ENCODE assay signal across 22 mouse cellular contexts in genomic region chr7:51872597-51872996, GRCm38 (mm10). TPM values are rescaled to one million over a fixed set of nuclear protein-coding genes. Genes with fewer than 3 reads are reported as not detected.
A peak's percentile ranks its signal among the peaks of the same experiment; 100 is the strongest.
DNase-seq lines count a peak whose midpoint lies in the region; ATAC-seq and TF ChIP-seq lines count a peak whose summit lies in the region.
"Had no signal": no experiment of that assay in that cellular context is flagged by ENCODE, and none has a peak within 500 bp of the region (broad histone marks: within the 10 kb centered on the region; RNA-seq: fewer than 3 reads in every experiment).

No protein-coding gene starts in this region.

- peaks cover 0 to 14% of the 10 kb centered on the region in 2 experiments; a peak in 3 of 4 replicates for H3K36me3 ChIP-seq in MEL (ENCODE audit: control insufficient read depth in 1 of 2, insufficient read depth in 2 of 2, low read length in 2 of 2)
- H3K36me3 ChIP-seq in forebrain, embryonic 13.5 days (ENCODE audit: poor library complexity, severe bottlenecking) = peaks cover 7% of the 10 kb centered on the region

- no peak overlapping the region for H3K27ac ChIP-seq in MEL (ENCODE audit: control insufficient read depth, low read depth, low read length)
- H3K27ac ChIP-seq in forebrain, embryonic 13.5 days = no peak overlapping the region

- no peak for TF ChIP-seq POLR2A in MEL (IDR thresholded peaks at IDR 0.05; ENCODE audit: control insufficient read depth in 1 of 2, insufficient read depth in 1 of 2, low read depth in 1 of 2, low read length in 2 of 2, poor library complexity in 1 of 2)

- H3K27me3 ChIP-seq in MEL (ENCODE audit: control insufficient read depth in 1 of 2, insufficient read depth in 2 of 2, low read length in 2 of 2) = no peaks in the 10 kb centered on the region
- no peaks in the 10 kb centered on the region for H3K27me3 ChIP-seq in forebrain, embryonic 13.5 days
- H3K27me3 ChIP-seq: CH12.LX, Patski had no signal

- DNase-seq in MEL (ENCODE audit: low read depth, low spot score) = peak; percentile 36
- no peak for DNase-seq in embryo, embryonic 10 days (ENCODE audit: low spot score)
- DNase-seq in kidney, adult 11 months = no peak
- DNase-seq: adrenal gland, adult 2 months; adrenal gland, adult 8-10 months; adrenal gland, postnatal 10 days; adrenal gland, postnatal 14 days; adrenal gland, postnatal 25 days; adrenal gland, postnatal 36 days; B cell, adult 2 months; cerebellum, adult 11 months; cerebellum, adult 11-12 months; cerebellum, adult 18-20 months; cerebellum, adult 2 months had no signal

- TF ChIP-seq RAD21 in MEL (IDR thresholded peaks at IDR 0.05; ENCODE audit: low read depth, low read length) = no peak

- peaks cover 3 to 14% of the 10 kb centered on the region in 2 experiments for H3K4me1 ChIP-seq in MEL (ENCODE audit: control insufficient read depth in 1 of 2, insufficient read depth in 2 of 2, low read length in 2 of 2)
- no peaks in the 10 kb centered on the region for H3K4me1 ChIP-seq in forebrain, embryonic 13.5 days

- H3K4me3 ChIP-seq in MEL (ENCODE audit: control insufficient read depth in 1 of 2, insufficient read depth in 1 of 2, low read depth in 2 of 2, low read length in 2 of 2) = no peak overlapping the region
- H3K4me3 ChIP-seq in forebrain, embryonic 13.5 days = no peak overlapping the region

- H3K4me2 ChIP-seq in forebrain, embryonic 13.5 days = no peak overlapping the region

- no peak overlapping the region for H3K9ac ChIP-seq in MEL (ENCODE audit: control insufficient read depth, low read depth, low read length, poor library complexity, severe bottlenecking)
- H3K9ac ChIP-seq in forebrain, embryonic 13.5 days = no peak overlapping the region

- H3K9me3 ChIP-seq in MEL (replicated peaks; ENCODE audit: insufficient read depth, low read length) = no peaks in the 10 kb centered on the region
- no peaks in the 10 kb centered on the region for H3K9me3 ChIP-seq in forebrain, embryonic 13.5 days (replicated peaks)
- H3K9me3 ChIP-seq: G1E had no signal

- peak; percentile 54; the same call in 1 of the 2 replicates for ATAC-seq in megakaryocyte progenitor cell, adult 5-6 weeks (replicated peaks; ENCODE audit: poor library complexity)
- ATAC-seq in megakaryocyte-erythroid progenitor cell, adult 5-6 weeks (replicated peaks; ENCODE audit: low FRiP score, low TSS enrichment, poor library complexity, severe bottlenecking) = peak; percentile 73; the same call in 1 of the 2 replicates
- ATAC-seq in forebrain, embryonic 13.5 days = no peak
- ATAC-seq: activated CD4-positive, CD25-positive, alpha-beta regulatory T cell, adult 4 months; CD4-positive, CD25-positive, alpha-beta regulatory T cell, adult 4 months; Patski had no signal

- TF ChIP-seq EP300 in MEL (IDR thresholded peaks at IDR 0.05; ENCODE audit: low read depth in 1 of 2, low read length in 2 of 2) = peak; percentile 79 to 82

- H3K79me2 ChIP-seq in MEL (ENCODE audit: control insufficient read depth, insufficient read depth, low read length, poor library complexity) = no peaks in the 10 kb centered on the region

- no peak for TF ChIP-seq CTCF in MEL (IDR thresholded peaks at IDR 0.05 in 2 of 3, conservative IDR thresholded peaks at IDR 0.05 in 1 of 3; ENCODE audit: control insufficient read depth in 1 of 3, insufficient read depth in 1 of 3, low read depth in 2 of 3, low read length in 3 of 3, poor library complexity in 1 of 3, severe bottlenecking in 1 of 3)

TF ChIP-seq in MEL, 35 proteins besides CTCF, POLR2A, EP300 and RAD21:
- TF ChIP-seq TBP (IDR thresholded peaks at IDR 0.05; ENCODE audit: low read depth, low read length) (no peak), GATA1 (IDR thresholded peaks at IDR 0.05; ENCODE audit: low read depth, low read length) (no peak; the same call in 1 of the 2 replicates), ZMIZ1 (IDR thresholded peaks at IDR 0.05; ENCODE audit: low read depth, low read length) (no peak), ZKSCAN1 (IDR thresholded peaks at IDR 0.05; ENCODE audit: low read depth, low read length) (no peak), KAT2A (conservative IDR thresholded peaks at IDR 0.05; ENCODE audit: low read depth, low read length) (no peak), GABPA (IDR thresholded peaks at IDR 0.05; ENCODE audit: low read depth, low read length) (no peak), ELF1 (IDR thresholded peaks at IDR 0.05; ENCODE audit: low read depth, low read length) (no peak), ZNF384 (IDR thresholded peaks at IDR 0.05; ENCODE audit: low read depth, low read length) (no peak), MAZ (IDR thresholded peaks at IDR 0.05; ENCODE audit: low read depth, low read length) (no peak), SIN3A (IDR thresholded peaks at IDR 0.05; ENCODE audit: low read length) (no peak; the same call in 1 of the 2 replicates), BHLHE40 (IDR thresholded peaks at IDR 0.05; ENCODE audit: borderline replicate concordance, low read depth, low read length) (no peak), NELFE (IDR thresholded peaks at IDR 0.05; ENCODE audit: low read depth, low read length) (no peak), MAX (IDR thresholded peaks at IDR 0.05; ENCODE audit: low read length) (no peak), POLR2AphosphoS2 (IDR thresholded peaks at IDR 0.05; ENCODE audit: low read length) (no peak), ETS1 (IDR thresholded peaks at IDR 0.05; ENCODE audit: low read depth, low read length) (peak; percentile 41; the same call in 1 of the 2 replicates), MAFK (IDR thresholded peaks at IDR 0.05; ENCODE audit: borderline replicate concordance, low read depth, low read length) (0 out of 2 replicates have a peak, but pooled peaks have one; percentile 28), CHD2 (IDR thresholded peaks at IDR 0.05; ENCODE audit: low read length) (no peak), UBTF (IDR thresholded peaks at IDR 0.05; ENCODE audit: borderline replicate concordance, insufficient read depth, low read depth, low read length) (no peak), CHD1 (IDR thresholded peaks at IDR 0.05; ENCODE audit: low read depth, low read length) (0 out of 2 replicates have a peak, but pooled peaks have one; percentile 52), ZC3H11A (IDR thresholded peaks at IDR 0.05; ENCODE audit: low read depth, low read length) (no peak), SMC3 (IDR thresholded peaks at IDR 0.05; ENCODE audit: low read depth, low read length) (no peak), MXI1 (IDR thresholded peaks at IDR 0.05; ENCODE audit: low read depth, low read length) (no peak), MYC (IDR thresholded peaks at IDR 0.05; ENCODE audit: low read depth, low read length) (0 out of 2 replicates have a peak, but pooled peaks have one; percentile 35), RCOR1 (IDR thresholded peaks at IDR 0.05; ENCODE audit: low read depth, low read length) (peak; percentile 36), TCF12 (IDR thresholded peaks at IDR 0.05; ENCODE audit: low read depth, low read length) (peak; percentile 52; the same call in 1 of the 2 replicates), NRF1 (IDR thresholded peaks at IDR 0.05; ENCODE audit: insufficient read depth, low read depth, low read length, poor library complexity, severe bottlenecking) (no peak), E2F4 (IDR thresholded peaks at IDR 0.05; ENCODE audit: borderline replicate concordance, low read depth, low read length) (no peak), MEF2A (IDR thresholded peaks at IDR 0.05; ENCODE audit: extremely low read depth, insufficient replicate concordance, low read depth, low read length, poor library complexity, severe bottlenecking) (no peak), JUND (IDR thresholded peaks at IDR 0.05; ENCODE audit: low read depth, low read length) (no peak), TAL1 (IDR thresholded peaks at IDR 0.05; ENCODE audit: low read length) (peak; percentile 32), HCFC1 (IDR thresholded peaks at IDR 0.05; ENCODE audit: low read depth, low read length) (no peak), MYB (IDR thresholded peaks at IDR 0.05; ENCODE audit: low read depth, low read length) (peak; percentile 43; the same call in 1 of the 2 replicates), USF1 (IDR thresholded peaks at IDR 0.05; ENCODE audit: low read depth, low read length) (peak; percentile 38; the same call in 1 of the 2 replicates), POLR2AphosphoS5 (IDR thresholded peaks at IDR 0.05; ENCODE audit: borderline replicate concordance, low read depth, low read length) (no peak), USF2 (IDR thresholded peaks at IDR 0.05; ENCODE audit: borderline replicate concordance in 1 of 2, insufficient read depth in 1 of 2, low read depth in 1 of 2, low read length in 2 of 2) (no peak)

RNA-seq across cellular contexts. Expression of gene Fancf, which starts 10.5 kb away (rescaled TPM):
- total RNA-seq in MEL (2012; rRNA removed) = 11.0 and 12.0 TPM in 2 replicates
- 10 to 100 TPM in 1 of 2 experiments, not detected in 1; 12.9 TPM for polyA plus RNA-seq in MEL (2012; ENCODE audit: insufficient read depth in 1 of 2, insufficient read length in 2 of 2, low read depth in 1 of 2, low replicate concordance in 2 of 2, missing spikeins in 1 of 2)
- total RNA-seq in megakaryocyte progenitor cell, adult 5-6 weeks (2015) = 11.0 and 11.3 TPM in 2 replicates
- 8.7 and 9.5 TPM in 2 replicates for total RNA-seq in megakaryocyte progenitor cell, adult 5-6 weeks (2017)
- 11.9 and 19.4 TPM in 2 replicates for total RNA-seq in megakaryocyte-erythroid progenitor cell, adult 5-6 weeks (2014; fragmentation: Nextera tagmentation)
- total RNA-seq in megakaryocyte-erythroid progenitor cell, adult 5-6 weeks (2017) = 9.3 and 12.4 TPM in 2 replicates
- 3.6 and 5.2 TPM in 2 replicates for polyA plus RNA-seq in forebrain, embryonic 13.5 days (2015; fragmentation: Nextera tagmentation; extraction: Ambion mirVana)

RNA-seq across cellular contexts. Expression of gene Gas2, which starts 10.8 kb away (rescaled TPM):
- 10.8 and 14.4 TPM in 2 replicates for total RNA-seq in MEL (2012; rRNA removed)
- polyA plus RNA-seq in MEL (2012; ENCODE audit: insufficient read depth in 1 of 2, insufficient read length in 2 of 2, low read depth in 1 of 2, low replicate concordance in 2 of 2, missing spikeins in 1 of 2) = 10 to 100 TPM in 1 of 2 experiments, not detected in 1; 21.2 TPM
- total RNA-seq in megakaryocyte progenitor cell, adult 5-6 weeks (2015) = 9.7 and 14.2 TPM in 2 replicates
- total RNA-seq in megakaryocyte progenitor cell, adult 5-6 weeks (2017) = 7.5 and 11.4 TPM in 2 replicates
- total RNA-seq in megakaryocyte-erythroid progenitor cell, adult 5-6 weeks (2014; fragmentation: Nextera tagmentation) = 8.5 and 21.8 TPM in 2 replicates
- 6.3 and 9.0 TPM in 2 replicates for total RNA-seq in megakaryocyte-erythroid progenitor cell, adult 5-6 weeks (2017)
- 22.8 and 25.0 TPM in 2 replicates for polyA plus RNA-seq in forebrain, embryonic 13.5 days (2015; fragmentation: Nextera tagmentation; extraction: Ambion mirVana)
